Mouse (Mus musculus): ENCODE data around the gene Tcf25. TPM values are rescaled to one million over a fixed set of nuclear protein-coding genes. Genes with fewer than 3 reads are reported as not detected.

Tcf25 gene
- polyA plus RNA-seq, 1 experiment from 2014 or later, result 50.6 TPM

DNA sequence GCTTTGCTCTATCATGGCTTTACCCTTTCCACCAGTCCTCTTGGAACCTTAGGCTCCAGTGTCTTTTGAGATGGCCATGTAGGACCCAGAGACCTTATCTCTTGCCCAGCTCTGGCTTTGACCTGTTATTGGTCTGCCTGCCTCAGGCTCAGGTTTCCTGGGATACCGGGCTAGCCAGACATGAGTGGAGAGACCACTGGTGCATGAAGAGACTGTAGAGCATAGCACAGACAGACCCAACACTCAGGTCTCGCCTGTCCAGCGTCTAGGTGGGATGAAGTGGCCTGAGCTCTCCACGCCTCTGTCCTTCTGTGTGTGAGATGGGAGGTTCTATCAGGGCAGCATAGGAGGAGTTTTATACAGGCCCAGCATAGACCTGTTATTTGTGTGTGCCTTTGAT, 24.5 kb upstream of the Tcf25 start:
- no peak for ATAC-seq (ENCODE audit: insufficient read depth)
- Histone ChIP-seq H3K4me1 (replicated peaks) (peaks cover 22% of the 10 kb centered on the region), H3K36me3 (replicated peaks) (no peaks in the 10 kb centered on the region), H3K9me3 (replicated peaks) (no peaks in the 10 kb centered on the region), H3K27me3 (peaks cover 3% of the 10 kb centered on the region), H3K9ac (no peak overlapping the region), H3K27ac (replicated peaks) (no peak overlapping the region), H3K4me3 (replicated peaks) (no peak overlapping the region), H3K4me2 (no peak overlapping the region)
- WGBS (ENCODE audit: insufficient replicate concordance), result 73% methylated on average over 4 of the region's 4 CpGs

DNA sequence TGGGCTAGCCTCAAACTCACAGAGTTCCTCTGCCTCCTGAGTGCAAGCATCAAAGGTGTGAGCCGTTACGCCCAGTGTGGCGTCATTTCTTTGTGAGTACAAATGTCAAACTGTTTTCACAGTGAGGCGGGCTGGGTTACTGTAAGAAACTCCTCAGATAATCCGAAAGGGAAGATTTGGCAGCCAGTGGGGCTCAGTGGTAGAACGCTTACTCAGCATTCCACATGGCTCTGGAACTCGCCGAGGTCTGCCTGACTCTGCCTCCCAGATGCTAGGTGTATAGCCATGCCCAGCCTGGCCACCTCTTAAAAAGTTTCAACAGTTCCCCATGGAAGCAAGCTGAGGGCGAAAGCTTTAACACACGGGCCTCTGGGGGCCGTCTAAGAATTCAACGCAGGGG, 21.4 kb upstream of the Tcf25 start:
- no peak overlapping the region for H3K4me2 ChIP-seq
- no peak overlapping the region for H3K9ac ChIP-seq
- H3K36me3 ChIP-seq (replicated peaks), result no peaks in the 10 kb centered on the region
- H3K27ac ChIP-seq (replicated peaks), result no peak overlapping the region
- no peaks in the 10 kb centered on the region for H3K9me3 ChIP-seq (replicated peaks)
- WGBS (ENCODE audit: insufficient replicate concordance), result 65% methylated on average over 12 of the region's 12 CpGs
- no peak for ATAC-seq (ENCODE audit: insufficient read depth)
- no peak overlapping the region for H3K4me3 ChIP-seq (replicated peaks)
- H3K4me1 ChIP-seq (replicated peaks), result peaks cover 21% of the 10 kb centered on the region
- peaks cover 7% of the 10 kb centered on the region for H3K27me3 ChIP-seq

DNA sequence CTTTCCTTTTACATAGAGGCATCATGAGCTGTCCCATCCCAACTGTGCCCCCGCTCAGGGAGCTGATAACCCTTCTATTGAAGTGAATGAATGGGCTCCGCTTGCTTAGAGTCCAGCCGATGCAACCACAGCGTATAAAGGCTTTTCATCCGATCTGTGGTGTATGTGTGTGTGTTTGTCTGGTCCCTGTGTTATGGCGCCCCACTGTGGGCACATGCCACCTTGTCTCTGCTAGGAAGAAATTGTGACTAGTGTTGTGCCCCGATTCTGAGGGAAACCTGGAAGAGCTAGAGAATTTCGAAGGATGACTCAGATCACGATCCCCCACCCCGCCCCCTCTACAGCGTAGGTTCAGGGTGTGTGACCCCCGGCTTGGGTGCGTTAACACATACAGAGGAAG, 20.8 kb upstream of the Tcf25 start:
- 51% methylated on average over 13 of the region's 13 CpGs for WGBS (ENCODE audit: insufficient replicate concordance)
- H3K27me3 ChIP-seq, result peaks cover 7% of the 10 kb centered on the region

DNA sequence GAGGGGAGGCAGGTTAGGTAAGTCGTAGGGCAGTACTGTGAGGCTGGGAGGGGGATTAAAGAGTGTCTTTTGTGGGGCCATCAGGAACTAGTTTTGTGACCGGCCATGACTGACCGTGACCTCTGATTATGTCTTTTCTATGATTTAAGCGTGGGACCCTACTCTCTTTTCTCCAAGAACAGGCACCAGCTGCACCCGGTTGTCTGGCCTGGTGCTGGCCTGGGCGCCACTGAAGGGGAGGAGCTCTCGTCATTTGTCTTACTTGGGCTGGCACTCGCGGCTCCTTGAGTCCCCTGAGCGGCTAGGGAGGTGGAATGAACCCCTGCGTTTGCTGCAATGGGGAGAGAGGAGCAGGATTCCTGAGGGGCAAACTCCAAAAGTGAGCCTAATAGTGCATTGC, 20.3 kb upstream of the Tcf25 start:
- no peak for ATAC-seq (ENCODE audit: insufficient read depth)
- 37% methylated on average over 11 of the region's 11 CpGs for WGBS (ENCODE audit: insufficient replicate concordance)
- H3K27me3 ChIP-seq, result peaks cover 7% of the 10 kb centered on the region
- no peak overlapping the region for H3K9ac ChIP-seq
- no peak overlapping the region for H3K4me3 ChIP-seq (replicated peaks)
- no peak overlapping the region for H3K4me2 ChIP-seq
- H3K36me3 ChIP-seq (replicated peaks), result no peaks in the 10 kb centered on the region
- H3K9me3 ChIP-seq (replicated peaks), result no peaks in the 10 kb centered on the region
- H3K27ac ChIP-seq (replicated peaks), result no peak overlapping the region
- H3K4me1 ChIP-seq (replicated peaks), result peaks cover 10% of the 10 kb centered on the region

More for the DNA sequence above, 20.8 kb upstream of the Tcf25 start:
- Histone ChIP-seq H3K9ac (no peak overlapping the region), H3K9me3 (replicated peaks) (no peaks in the 10 kb centered on the region), H3K36me3 (replicated peaks) (no peaks in the 10 kb centered on the region), H3K27ac (replicated peaks) (no peak overlapping the region), H3K4me1 (replicated peaks) (peaks cover 14% of the 10 kb centered on the region), H3K4me3 (replicated peaks) (no peak overlapping the region), H3K4me2 (no peak overlapping the region)
- ATAC-seq (ENCODE audit: insufficient read depth), result no peak

DNA sequence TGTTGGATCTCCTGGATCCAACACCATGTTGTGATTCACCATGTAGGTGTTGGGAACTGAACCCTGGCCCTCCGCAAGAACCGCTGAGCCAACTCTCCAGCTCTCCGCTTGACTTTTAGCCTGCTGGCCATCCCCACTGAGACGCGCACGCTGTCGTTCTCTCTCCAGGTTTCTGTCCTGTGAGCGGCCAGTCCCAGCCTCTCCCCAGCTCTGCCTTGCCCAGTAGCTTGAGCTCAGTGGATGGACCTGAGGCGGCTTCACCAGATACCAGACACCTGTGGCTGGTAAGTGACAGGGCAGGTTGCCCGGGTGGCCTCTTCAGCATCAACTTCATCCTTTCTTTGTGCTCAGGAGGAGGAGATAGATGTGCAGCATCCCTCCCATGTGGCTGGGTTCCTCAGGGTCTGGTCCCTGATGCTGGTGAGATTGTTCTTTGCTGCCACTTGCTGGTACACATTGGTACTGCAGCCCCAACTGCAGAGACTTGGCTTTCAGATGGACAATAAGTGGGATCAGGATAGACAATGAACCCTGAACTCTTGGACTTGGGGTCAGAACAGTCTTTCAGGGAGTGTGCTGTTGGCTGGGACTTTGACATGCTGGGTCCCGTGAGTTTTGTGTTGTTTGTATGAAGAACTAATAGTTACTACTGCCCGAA, 12.3 kb upstream of the Tcf25 start:
- Histone ChIP-seq H3K27me3 (no peaks in the 10 kb centered on the region), H3K4me2 (no peak overlapping the region), H3K9ac (no peak overlapping the region), H3K36me3 (replicated peaks) (no peaks in the 10 kb centered on the region), H3K4me1 (replicated peaks) (no peaks in the 10 kb centered on the region), H3K4me3 (replicated peaks) (no peak overlapping the region), H3K27ac (replicated peaks) (no peak overlapping the region), H3K9me3 (replicated peaks) (no peaks in the 10 kb centered on the region)
- 47% methylated on average over 12 of the region's 12 CpGs for WGBS (ENCODE audit: insufficient replicate concordance)
- ATAC-seq (ENCODE audit: insufficient read depth), result no peak

DNA sequence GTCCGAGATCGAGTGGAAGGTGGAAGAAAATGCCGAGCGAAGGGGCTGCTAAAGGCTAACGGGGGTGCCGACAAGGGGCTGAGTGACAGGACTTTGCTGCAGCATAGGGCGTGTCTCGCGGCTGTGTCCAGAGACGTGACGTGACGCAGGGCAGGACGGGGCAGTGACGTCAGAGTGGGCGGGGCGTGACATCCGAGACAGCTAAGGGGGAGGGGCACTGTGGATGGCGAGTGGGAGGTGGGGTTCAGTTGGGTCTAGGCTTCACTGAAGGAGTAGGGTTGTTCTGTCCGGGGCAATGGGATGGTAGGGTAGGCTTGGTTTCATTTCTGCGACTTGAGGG, 656 bp downstream of the Tcf25 start:
- peak overlapping the region; percentile 87 for H3K4me3 ChIP-seq (replicated peaks)
- no peaks in the 10 kb centered on the region for H3K27me3 ChIP-seq
- H3K9ac ChIP-seq, result peak overlapping the region; percentile 71
- under 1% methylated on average over 20 of the region's 20 CpGs for WGBS (ENCODE audit: insufficient replicate concordance)
- H3K4me1 ChIP-seq (replicated peaks), result peaks cover 32% of the 10 kb centered on the region
- peak overlapping the region; percentile 91 for H3K27ac ChIP-seq (replicated peaks)
- peak overlapping the region; percentile 96 for H3K4me2 ChIP-seq
- ATAC-seq (ENCODE audit: insufficient read depth), result peak; percentile 71
- H3K9me3 ChIP-seq (replicated peaks), result no peaks in the 10 kb centered on the region
- H3K36me3 ChIP-seq (replicated peaks), result 0 out of 2 replicates have a peak, but pooled peaks cover 11% of the 10 kb centered on the region

DNA sequence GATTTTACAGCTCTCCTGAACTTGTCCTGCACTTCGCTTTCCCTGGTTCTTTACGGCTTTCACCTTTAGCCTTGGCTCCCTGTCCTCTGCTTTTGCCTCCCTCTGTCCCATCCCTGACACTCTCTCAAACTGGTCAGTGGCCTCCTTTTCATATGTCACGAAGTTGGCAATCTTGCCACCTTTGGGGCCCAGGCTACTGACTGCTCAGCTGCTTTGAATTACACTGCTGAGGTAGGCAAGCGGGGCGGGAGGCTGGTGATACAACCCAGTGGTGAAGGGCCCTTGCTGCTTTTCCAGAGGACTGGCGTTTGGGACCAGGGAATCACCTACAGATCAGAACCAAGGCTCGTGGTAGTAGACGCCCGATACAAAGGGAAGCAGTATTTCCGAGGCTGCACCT, 2.1 kb downstream of the Tcf25 start:
- Histone ChIP-seq H3K4me2 (no peak overlapping the region), H3K9me3 (replicated peaks) (no peaks in the 10 kb centered on the region), H3K9ac (no peak overlapping the region), H3K27ac (replicated peaks) (no peak overlapping the region), H3K36me3 (replicated peaks) (0 out of 2 replicates have a peak, but pooled peaks cover 11% of the 10 kb centered on the region), H3K27me3 (no peaks in the 10 kb centered on the region), H3K4me3 (replicated peaks) (no peak overlapping the region), H3K4me1 (replicated peaks) (peaks cover 32% of the 10 kb centered on the region)
- ATAC-seq (ENCODE audit: insufficient read depth), result no peak
- WGBS (ENCODE audit: insufficient replicate concordance), result 82% methylated on average over 10 of the region's 10 CpGs

DNA sequence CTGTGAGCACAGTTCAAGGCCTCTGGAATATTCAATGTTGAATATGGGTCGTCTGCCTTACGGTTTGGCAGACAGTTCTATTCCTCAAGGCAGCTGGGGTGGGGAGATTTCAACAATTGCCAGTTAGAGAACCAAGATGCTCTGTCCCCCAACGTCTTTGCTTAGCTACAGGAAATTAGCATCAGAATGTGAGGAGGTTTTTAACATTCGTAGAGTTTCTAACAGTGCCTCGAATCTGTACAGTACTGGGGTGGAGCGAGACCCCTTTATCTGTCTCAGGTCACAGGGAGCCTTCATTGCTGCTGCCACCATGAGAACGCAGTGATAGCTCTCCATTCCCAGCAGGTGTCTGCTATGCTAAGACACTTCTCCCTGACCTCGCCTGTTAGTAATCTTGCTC, 2.6 kb downstream of the Tcf25 start:
- WGBS (ENCODE audit: insufficient replicate concordance), result 60% methylated on average over 8 of the region's 8 CpGs
- no peak overlapping the region for H3K4me2 ChIP-seq
- peaks cover 12% of the 10 kb centered on the region; the same call in 1 of the 2 replicates for H3K36me3 ChIP-seq (replicated peaks)
- ATAC-seq (ENCODE audit: insufficient read depth), result no peak
- no peak overlapping the region for H3K27ac ChIP-seq (replicated peaks)
- H3K9ac ChIP-seq, result no peak overlapping the region
- H3K4me1 ChIP-seq (replicated peaks), result peaks cover 32% of the 10 kb centered on the region
- H3K9me3 ChIP-seq (replicated peaks), result no peaks in the 10 kb centered on the region
- no peak overlapping the region for H3K4me3 ChIP-seq (replicated peaks)
- H3K27me3 ChIP-seq, result no peaks in the 10 kb centered on the region

DNA sequence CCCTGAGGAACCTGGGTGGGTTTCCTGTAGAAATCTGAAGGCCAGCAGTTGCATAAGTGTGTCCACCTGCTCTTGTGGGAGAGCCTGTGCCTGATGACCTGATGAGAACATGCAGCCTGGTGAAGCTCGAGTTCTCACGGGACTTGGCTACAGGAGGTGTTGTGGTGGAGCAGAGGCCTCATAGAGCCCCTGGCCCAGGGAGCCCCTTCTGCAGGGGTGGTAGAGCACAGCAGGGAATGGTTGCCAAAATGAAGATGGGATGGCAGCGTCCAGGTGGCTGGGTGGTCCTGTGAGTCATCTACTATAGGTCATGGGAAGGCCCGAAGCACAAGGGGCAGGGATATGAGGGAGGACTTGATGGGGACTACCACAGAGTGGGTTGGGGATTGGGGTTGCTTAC, 8.2 kb downstream of the Tcf25 start:
- H3K4me2 ChIP-seq, result no peak overlapping the region
- 86% methylated on average over 4 of the region's 4 CpGs for WGBS (ENCODE audit: insufficient replicate concordance)
- H3K9ac ChIP-seq, result no peak overlapping the region
- no peak overlapping the region for H3K4me3 ChIP-seq (replicated peaks)
- H3K4me1 ChIP-seq (replicated peaks), result no peaks in the 10 kb centered on the region
- no peaks in the 10 kb centered on the region for H3K9me3 ChIP-seq (replicated peaks)
- peaks cover 62% of the 10 kb centered on the region for H3K36me3 ChIP-seq (replicated peaks)
- H3K27me3 ChIP-seq, result no peaks in the 10 kb centered on the region
- no peak for ATAC-seq (ENCODE audit: insufficient read depth)
- no peak overlapping the region for H3K27ac ChIP-seq (replicated peaks)

DNA sequence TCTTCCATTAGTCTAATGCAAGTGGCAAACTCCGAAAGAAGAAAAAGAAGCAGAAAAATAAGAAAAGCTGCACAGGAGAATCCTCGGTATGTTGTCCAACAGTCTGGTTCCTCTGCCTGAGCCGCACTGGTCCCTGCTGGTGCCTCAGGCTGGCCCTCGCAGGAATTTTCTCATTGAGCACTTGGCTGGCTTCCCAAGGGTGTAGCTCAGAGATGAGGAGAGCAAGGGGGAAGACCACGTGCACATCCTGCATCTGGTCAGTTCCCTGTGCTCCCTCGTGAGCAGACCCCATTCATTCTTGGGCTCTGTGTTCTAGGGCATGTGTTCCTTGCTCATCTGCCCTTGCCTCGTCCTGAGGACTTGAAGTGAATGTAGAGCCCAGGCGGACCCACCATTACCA, 9.0 kb downstream of the Tcf25 start:
- Histone ChIP-seq H3K4me1 (replicated peaks) (no peaks in the 10 kb centered on the region), H3K36me3 (replicated peaks) (peaks cover 69% of the 10 kb centered on the region), H3K9ac (no peak overlapping the region), H3K9me3 (replicated peaks) (no peaks in the 10 kb centered on the region), H3K4me2 (no peak overlapping the region), H3K4me3 (replicated peaks) (no peak overlapping the region), H3K27ac (replicated peaks) (no peak overlapping the region), H3K27me3 (no peaks in the 10 kb centered on the region)
- ATAC-seq (ENCODE audit: insufficient read depth), result no peak
- 78% methylated on average over 8 of the region's 8 CpGs for WGBS (ENCODE audit: insufficient replicate concordance)

DNA sequence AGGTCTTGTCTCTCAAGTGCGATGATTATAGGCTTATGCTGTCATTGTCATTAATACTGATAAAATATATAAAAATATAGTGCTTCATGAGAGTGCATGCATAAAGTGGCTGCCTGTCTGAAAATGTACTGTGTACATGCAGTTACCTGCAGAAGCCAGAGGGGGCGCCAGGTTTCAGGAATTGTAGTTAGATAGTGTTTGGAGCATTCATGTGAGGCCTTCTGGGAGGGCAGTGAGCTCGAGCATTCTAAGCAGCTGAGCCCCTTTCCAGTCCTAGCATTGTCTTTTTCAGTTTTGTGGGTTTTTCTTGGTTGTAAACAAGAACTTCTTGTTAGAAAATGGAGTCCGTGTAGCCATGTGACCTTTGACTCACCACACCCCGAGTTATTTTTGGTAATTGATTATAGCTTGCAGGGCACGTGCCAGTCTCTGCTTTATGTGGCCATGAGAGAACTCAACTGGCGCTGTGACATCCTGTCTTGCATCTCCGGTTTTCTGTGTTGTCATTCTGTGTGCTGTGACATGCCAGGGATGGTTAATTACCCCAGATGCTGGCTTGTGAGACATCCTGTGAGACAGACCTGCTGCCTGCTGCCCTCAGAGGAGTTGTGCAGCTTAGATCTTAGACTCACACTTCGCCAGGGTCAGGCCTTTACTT, 11.5 kb downstream of the Tcf25 start:
- Histone ChIP-seq H3K27me3 (no peaks in the 10 kb centered on the region), H3K9ac (no peak overlapping the region), H3K4me1 (replicated peaks) (no peaks in the 10 kb centered on the region), H3K9me3 (replicated peaks) (no peaks in the 10 kb centered on the region), H3K27ac (replicated peaks) (no peak overlapping the region), H3K4me2 (no peak overlapping the region), H3K4me3 (replicated peaks) (no peak overlapping the region), H3K36me3 (replicated peaks) (peaks cover 88% of the 10 kb centered on the region)
- 64% methylated on average over 9 of the region's 9 CpGs for WGBS (ENCODE audit: insufficient replicate concordance)
- no peak for ATAC-seq (ENCODE audit: insufficient read depth)

DNA sequence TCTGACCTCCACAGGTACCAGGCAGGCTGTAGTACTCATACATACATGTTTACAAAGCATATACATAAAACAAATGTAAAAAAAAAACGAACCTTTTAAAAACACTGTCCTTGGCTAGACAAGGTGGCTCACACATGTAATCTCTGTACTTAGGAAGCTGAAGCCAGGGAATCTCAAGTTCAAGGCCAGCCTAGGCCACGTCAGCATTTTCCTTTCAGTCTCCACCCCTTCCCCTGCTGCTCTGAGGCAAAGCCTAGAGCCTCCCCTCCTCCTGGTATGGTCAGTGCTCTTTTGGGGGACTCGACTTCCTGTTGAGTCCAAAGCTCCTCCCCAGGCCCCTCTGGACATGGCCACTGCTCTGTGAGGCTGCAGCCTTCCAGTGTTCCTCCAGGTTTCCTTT, 13.5 kb downstream of the Tcf25 start:
- Histone ChIP-seq H3K4me1 (replicated peaks) (no peaks in the 10 kb centered on the region), H3K4me3 (replicated peaks) (no peak overlapping the region), H3K27ac (replicated peaks) (no peak overlapping the region), H3K9me3 (replicated peaks) (no peaks in the 10 kb centered on the region), H3K4me2 (no peak overlapping the region), H3K9ac (no peak overlapping the region), H3K27me3 (no peaks in the 10 kb centered on the region), H3K36me3 (replicated peaks) (peaks cover 98% of the 10 kb centered on the region)
- no peak for ATAC-seq (ENCODE audit: insufficient read depth)
- 69% methylated on average over 3 of the region's 3 CpGs for WGBS (ENCODE audit: insufficient replicate concordance)

Data from liver, embryonic 15.5 days (tissue).